Mouse (Mus musculus): ENCODE measurements around the gene Anxa4. TPM values are rescaled to one million over a fixed set of nuclear protein-coding genes. Genes with fewer than 3 reads are reported as not detected.
A peak's percentile ranks its signal among the peaks of the same experiment; 100 is the strongest.

Gene Anxa4
- polyA plus RNA-seq, 1 experiment: 42.5 TPM

DNA sequence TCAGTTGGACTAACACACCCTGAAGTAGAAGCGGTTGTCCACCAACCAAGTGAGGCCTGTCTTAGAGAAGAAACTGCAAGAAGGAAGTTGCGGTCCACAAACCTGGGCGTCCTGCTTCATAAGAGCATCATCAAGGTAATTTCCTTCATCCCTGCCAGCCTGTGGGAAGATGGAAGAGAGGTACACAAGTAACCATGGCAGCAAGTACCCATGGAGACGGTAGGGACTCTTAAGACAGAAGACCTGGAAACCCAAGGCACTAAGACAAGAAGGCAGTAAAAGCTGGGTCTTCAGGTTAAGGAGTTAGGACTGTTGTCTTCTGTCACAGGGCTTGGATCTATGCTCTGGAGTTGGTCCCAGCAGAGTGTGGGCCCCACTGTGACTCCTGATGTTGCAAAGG lies 42.4 kb downstream of the Anxa4 start:
- H3K4me3 ChIP-seq (ENCODE audit: insufficient read depth, low read depth, low read length): no peak overlapping the region
- no peaks in the 10 kb centered on the region for H3K4me1 ChIP-seq (ENCODE audit: control insufficient read depth, insufficient read depth, insufficient read length, low read length)
- no peak overlapping the region for H3K27ac ChIP-seq (replicated peaks; ENCODE audit: low read depth, low read length)

DNA sequence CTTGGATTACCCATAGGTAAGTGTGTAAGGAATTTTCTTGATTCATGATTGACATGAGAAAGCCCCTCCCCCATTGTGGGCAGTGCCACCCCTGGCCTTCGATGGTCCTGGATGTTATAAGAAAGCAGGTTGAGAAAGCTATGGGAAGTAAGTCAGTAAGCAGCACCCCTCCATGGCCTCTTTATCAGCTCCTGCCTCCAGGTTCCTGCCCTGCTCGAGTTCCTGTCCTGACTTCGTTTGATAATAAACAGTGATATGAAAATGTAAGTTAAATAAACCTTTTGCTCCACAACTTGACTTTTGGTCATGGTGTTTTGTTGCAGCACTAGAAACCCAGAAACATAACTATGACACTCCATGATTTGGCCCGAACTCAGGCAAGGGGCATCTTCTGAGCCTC lies 43.6 kb downstream of the Anxa4 start:
- no peak overlapping the region for H3K27ac ChIP-seq (replicated peaks; ENCODE audit: low read depth, low read length)

DNA sequence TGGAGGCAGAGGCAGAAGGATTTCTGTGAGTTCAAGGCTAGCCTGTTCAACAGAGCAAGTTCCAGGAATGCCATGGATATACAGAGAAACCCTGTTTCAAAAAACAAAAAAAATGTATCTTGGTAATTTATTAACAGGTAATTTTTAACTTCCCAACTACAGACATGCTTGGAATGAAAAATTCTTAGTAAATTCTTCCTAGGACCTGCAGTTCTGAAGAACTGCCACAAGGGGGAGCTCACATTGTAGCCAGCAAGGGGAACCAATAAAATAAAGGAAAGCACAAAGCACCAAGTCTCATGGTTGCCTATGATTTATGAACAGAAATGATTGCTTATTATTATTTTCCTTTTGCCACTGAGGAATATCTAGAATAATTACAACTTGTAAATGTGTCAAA lies 46.2 kb downstream of the Anxa4 start:
- Histone ChIP-seq H3K27ac (replicated peaks; ENCODE audit: low read depth, low read length) (no peak overlapping the region), H3K4me3 (ENCODE audit: insufficient read depth, low read depth, low read length) (no peak overlapping the region), H3K4me1 (ENCODE audit: control insufficient read depth, insufficient read depth, insufficient read length, low read length) (no peaks in the 10 kb centered on the region)

More for the DNA sequence above, 43.6 kb downstream of the Anxa4 start:
- Histone ChIP-seq H3K4me3 (ENCODE audit: insufficient read depth, low read depth, low read length) (no peak overlapping the region), H3K4me1 (ENCODE audit: control insufficient read depth, insufficient read depth, insufficient read length, low read length) (no peaks in the 10 kb centered on the region)

DNA sequence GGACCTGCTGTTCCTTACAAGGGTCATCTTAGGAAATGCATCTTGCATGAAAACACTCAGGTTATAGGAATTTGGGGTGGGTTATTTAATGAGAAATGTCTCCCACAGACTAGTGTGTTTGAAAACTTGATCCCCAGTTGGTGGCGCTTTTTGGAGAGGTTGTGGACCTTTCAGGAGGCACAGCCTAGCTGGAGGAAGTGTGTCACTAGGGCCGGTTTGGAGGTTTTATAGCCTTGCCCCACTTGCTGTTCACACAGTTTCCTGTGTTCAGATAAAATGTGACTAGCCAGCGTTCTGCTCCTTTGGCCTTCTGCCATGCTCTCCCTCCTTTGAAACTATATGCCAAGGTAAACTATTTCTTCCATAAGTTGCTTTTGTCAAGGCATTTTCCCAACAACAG lies 52.7 kb downstream of the Anxa4 start:
- H3K27ac ChIP-seq (replicated peaks; ENCODE audit: low read depth, low read length): no peak overlapping the region
- H3K4me1 ChIP-seq (ENCODE audit: control insufficient read depth, insufficient read depth, insufficient read length, low read length): no peaks in the 10 kb centered on the region
- no peak overlapping the region for H3K4me3 ChIP-seq (ENCODE audit: insufficient read depth, low read depth, low read length)

DNA sequence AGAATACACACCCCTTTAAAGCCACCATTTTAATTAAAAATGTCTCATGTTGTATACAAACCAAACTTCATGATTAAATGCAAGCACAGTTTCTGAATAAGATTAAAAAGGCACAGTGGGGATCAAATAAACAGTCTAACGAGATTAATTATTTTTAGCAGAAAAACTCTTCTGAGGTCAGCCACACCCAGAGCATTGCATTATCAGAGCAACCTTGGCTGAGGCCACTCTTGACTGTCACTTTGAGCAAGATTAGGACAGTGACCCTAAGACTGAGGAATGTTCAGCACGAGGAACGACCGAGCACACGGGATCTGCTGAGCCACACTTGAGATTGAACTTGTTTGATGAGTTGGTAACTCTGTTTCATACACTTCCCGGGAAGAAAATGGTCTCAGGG lies 56.6 kb downstream of the Anxa4 start:
- H3K4me3 ChIP-seq (ENCODE audit: insufficient read depth, low read depth, low read length): no peak overlapping the region
- H3K27ac ChIP-seq (replicated peaks; ENCODE audit: low read depth, low read length): no peak overlapping the region
- no peaks in the 10 kb centered on the region for H3K4me1 ChIP-seq (ENCODE audit: control insufficient read depth, insufficient read depth, insufficient read length, low read length)

DNA sequence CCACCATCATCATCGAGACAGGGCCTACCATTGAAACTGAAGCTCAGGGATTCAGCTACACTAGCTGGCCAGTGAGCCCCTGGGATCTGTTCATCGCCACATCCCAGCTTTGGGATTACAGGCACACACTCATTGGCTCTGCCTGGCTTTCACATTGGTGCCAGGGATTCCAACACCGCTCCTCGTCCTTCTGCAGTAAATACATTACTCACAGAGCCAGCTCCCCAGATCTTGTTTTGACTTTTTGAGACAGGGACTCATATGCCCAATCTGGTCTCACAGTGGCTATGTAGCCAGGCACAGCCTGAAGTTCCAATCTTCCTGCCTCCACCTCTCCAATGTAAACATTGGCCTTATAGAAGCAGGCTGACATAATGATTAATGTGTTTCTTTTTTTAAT lies 57.1 kb downstream of the Anxa4 start:
- H3K4me1 ChIP-seq (ENCODE audit: control insufficient read depth, insufficient read depth, insufficient read length, low read length): no peaks in the 10 kb centered on the region
- H3K4me3 ChIP-seq (ENCODE audit: insufficient read depth, low read depth, low read length): no peak overlapping the region
- no peak overlapping the region for H3K27ac ChIP-seq (replicated peaks; ENCODE audit: low read depth, low read length)

DNA sequence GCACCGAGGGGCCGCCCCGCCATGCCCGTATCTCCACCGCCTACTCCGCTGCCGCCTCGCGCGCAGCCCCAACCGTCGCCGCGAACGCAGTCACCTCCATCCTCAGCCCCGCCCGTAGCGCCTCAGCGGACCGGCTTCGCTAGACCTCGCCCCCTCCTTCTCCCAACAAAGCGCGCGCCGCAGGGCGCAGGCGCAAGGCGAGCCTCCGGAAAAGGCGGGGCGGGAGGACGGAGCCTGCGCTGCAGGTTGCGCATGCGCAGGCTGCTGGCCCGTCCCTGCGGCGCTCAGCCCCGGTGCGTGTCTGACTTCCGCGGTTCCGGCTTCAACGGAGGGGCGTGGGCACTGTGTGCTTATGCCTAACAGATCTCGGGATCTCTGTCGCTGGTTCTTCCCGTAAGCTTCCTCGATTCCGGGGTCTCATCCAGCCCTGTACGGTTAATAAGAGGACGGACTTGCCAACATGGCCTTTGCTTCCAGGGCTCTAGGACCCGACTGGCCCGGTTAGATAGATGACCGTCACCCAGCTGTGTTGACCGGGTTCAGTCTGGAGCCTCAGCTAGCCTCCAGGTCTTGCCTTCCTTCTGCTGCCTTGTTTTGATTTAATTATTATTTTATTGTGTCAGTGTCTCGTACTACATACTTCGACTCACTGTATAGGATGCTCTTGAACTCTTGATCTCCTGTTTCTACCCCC lies 60.1 kb downstream of the Anxa4 start, which contains the start of gene Gmcl1:
Gene Gmcl1 (minus strand): TSS at position 201 of the 694 bp plus-strand sequence.
- Histone ChIP-seq H3K4me1 (ENCODE audit: control insufficient read depth, insufficient read depth, insufficient read length, low read length) (no peaks in the 10 kb centered on the region), H3K27ac (replicated peaks; ENCODE audit: low read depth, low read length) (peak within 1 kb of the TSS; percentile 75), H3K4me3 (ENCODE audit: insufficient read depth, low read depth, low read length) (peak within 1 kb of the TSS; percentile 96)

DNA sequence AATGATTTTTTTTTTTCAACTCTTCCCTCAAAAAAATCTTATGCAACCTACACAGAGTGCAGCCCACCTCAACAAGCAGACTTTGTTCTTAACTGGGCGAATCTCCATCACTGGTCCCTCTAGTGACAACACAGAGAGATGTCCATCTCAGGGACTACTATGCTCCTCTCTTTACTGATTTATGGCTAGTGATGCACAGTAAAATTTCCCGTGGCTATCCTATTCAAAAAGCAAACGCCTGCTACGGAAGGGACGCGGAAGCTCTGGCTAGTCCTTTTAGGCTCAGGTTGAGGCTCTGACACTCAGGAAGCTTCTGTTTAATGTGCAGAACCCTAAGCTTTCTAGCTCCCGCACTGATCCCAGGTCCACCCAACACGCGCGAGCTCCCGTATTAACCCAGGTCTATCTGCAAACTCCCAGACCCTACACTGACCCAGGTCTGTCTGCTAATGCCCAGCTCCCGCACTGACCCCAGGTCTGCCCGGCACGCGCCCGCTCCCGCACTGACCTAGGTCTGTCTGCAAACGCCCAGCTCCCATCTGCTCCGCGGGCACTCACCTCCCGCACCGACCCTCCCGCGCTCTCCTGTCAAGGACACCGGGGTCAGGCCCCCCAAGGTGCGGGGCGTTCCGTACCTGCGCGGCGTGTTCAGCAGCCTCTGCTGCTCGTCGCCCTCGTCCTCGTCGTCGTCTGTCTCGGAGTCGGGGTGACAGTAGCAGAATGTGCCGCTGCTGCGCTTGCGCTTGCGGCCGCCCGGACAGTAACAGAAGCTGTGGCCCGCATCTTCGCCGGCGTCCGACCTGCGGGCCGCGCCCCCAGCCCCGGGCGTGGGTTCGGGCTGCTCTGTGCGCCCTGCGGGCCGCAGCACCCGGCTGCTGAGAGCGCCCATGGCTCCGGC lies 60.9 kb downstream of the Anxa4 start:
- Histone ChIP-seq H3K4me1 (ENCODE audit: control insufficient read depth, insufficient read depth, insufficient read length, low read length) (no peaks in the 10 kb centered on the region), H3K27ac (replicated peaks; ENCODE audit: low read depth, low read length) (no peak overlapping the region), H3K4me3 (ENCODE audit: insufficient read depth, low read depth, low read length) (peak overlapping the region; percentile 82)

DNA sequence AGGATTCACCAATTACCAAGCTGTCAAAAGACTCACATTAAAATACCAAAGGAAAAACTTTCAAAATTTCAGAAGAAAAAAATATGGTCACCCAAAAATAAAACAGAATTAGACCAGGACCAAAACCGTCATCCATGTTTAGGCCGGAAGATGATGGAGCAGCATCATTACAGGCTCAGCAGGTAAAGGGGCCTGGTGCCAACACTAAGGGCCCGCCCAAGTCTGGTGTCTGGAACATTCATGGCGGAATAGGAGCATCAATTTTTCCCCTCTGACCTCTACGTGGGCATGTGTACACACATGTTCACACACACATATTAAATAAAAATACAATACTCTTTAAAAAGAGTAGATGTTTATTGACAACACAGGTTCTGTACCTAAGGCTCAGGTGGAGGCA lies 64.7 kb downstream of the Anxa4 start:
- H3K4me3 ChIP-seq (ENCODE audit: insufficient read depth, low read depth, low read length): no peak overlapping the region
- H3K27ac ChIP-seq (replicated peaks; ENCODE audit: low read depth, low read length): no peak overlapping the region
- no peaks in the 10 kb centered on the region for H3K4me1 ChIP-seq (ENCODE audit: control insufficient read depth, insufficient read depth, insufficient read length, low read length)

DNA sequence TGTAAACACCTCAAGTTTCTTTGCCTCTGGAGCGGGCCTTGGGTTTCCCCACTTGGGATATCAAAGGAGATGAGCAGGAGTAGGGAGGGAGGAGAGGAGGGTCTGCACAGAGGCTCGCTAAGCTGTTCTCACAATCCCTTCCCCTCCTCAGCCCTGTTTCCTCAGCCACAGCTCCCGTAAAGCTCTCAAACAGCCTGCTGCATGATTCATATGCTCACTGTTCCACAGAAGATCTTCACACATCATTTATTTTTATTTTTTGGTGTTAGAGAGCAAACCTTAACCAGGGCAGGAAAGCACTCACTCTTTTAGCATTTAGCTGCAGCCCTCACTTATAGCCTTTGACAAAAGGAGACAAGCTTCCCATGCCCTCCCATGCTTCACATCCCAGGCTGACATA lies 71.4 kb downstream of the Anxa4 start:
- Histone ChIP-seq H3K4me3 (ENCODE audit: insufficient read depth, low read depth, low read length) (no peak overlapping the region), H3K27ac (replicated peaks; ENCODE audit: low read depth, low read length) (no peak overlapping the region), H3K4me1 (ENCODE audit: control insufficient read depth, insufficient read depth, insufficient read length, low read length) (no peaks in the 10 kb centered on the region)

DNA sequence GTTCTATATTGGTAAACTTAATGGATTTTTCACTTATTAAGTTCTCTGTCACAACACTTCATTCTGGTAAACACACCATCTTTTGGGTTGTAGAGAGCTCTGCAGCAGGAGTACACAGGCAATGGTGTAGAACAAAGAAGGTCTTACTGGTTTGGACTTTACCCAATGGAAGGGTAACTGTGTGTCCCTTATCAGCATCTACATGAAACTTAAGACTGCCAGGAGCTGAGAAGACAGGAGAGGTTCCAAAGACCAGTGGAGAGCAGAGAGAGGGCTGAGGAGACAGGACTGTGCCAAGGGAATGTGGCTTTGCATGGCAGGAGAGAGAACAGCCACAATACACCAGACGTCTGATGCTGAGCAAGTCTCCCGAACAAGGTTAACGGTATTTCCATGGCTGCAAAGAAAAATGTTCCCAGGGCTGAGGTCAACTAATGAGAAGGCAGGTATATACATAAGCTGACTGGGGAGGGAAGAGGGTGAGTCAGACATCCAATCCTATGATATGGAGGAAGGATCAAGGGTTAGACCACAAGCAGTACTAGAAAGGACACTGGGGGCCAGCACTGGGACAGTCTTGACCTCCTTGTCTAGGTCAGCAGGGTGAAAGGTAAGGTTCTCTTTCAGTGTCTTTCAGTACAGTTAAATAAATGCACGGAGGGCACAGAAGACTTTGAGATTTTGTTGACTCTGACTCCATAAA lies 85.2 kb downstream of the Anxa4 start:
- Histone ChIP-seq H3K27ac (replicated peaks; ENCODE audit: low read depth, low read length) (no peak overlapping the region), H3K4me1 (ENCODE audit: control insufficient read depth, insufficient read depth, insufficient read length, low read length) (no peaks in the 10 kb centered on the region), H3K4me3 (ENCODE audit: insufficient read depth, low read depth, low read length) (no peak overlapping the region)

DNA sequence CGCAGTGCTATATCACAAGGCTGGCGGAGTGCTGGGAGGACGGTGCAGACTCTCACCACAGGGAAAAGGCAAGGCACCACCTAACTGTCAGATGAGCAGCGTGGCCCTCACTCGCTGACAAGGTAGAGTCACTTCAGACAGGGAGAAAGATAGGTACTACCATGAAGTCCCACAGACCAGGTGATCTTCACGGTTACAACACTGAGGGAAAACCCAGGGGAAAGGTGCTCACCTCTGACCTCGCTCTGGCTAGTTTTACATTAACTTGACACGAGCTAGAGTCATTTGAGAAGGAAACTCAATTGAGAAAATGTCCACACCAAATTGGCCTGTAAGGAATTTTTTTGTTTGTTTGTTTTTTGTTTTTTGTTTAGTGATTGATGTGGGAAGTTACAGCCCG lies 90.8 kb downstream of the Anxa4 start:
- H3K4me3 ChIP-seq (ENCODE audit: insufficient read depth, low read depth, low read length): no peak overlapping the region
- H3K27ac ChIP-seq (replicated peaks; ENCODE audit: low read depth, low read length): no peak overlapping the region
- no peaks in the 10 kb centered on the region for H3K4me1 ChIP-seq (ENCODE audit: control insufficient read depth, insufficient read depth, insufficient read length, low read length)

DNA sequence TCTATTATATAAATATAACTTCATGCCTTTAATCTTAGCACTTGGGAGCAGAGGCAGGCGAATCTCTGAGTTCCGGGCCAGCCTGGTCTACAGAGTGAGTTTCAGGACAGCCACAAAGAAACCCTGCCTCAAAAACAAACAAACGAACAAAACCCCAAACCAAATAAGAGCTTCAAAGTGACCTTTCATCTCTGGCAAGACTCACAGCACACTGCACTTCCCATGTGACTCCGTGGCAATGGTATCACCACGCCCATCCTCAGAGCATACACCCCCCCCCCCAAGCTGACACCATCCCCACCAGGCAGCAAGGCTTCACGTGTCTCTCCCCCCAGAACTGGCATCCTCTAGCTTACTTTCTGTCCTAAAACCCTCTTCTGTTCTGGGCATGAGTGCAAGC lies 95.5 kb downstream of the Anxa4 start:
- Histone ChIP-seq H3K27ac (replicated peaks; ENCODE audit: low read depth, low read length) (no peak overlapping the region), H3K4me3 (ENCODE audit: insufficient read depth, low read depth, low read length) (no peak overlapping the region), H3K4me1 (ENCODE audit: control insufficient read depth, insufficient read depth, insufficient read length, low read length) (no peaks in the 10 kb centered on the region)

DNA sequence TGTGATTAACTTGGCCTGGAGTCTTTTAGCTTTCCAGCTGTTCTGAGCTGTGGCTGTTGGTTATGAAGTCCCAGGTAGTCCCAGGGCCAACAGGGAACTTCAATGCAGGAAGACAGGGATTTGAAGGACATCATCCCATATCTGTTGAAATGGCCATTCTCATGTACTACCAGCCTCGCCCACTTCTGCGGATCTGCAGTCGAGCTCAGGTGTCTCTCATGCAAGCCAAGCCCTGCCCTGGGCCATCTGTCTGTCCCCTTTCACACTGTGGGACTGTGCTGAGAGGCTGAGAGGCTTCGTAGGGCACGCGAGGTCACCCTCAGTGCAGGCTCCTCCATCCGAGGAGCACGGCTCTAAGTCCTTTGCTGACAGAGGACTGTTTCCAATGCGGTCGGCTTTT lies 97.2 kb downstream of the Anxa4 start:
- Histone ChIP-seq H3K27ac (replicated peaks; ENCODE audit: low read depth, low read length) (no peak overlapping the region), H3K4me3 (ENCODE audit: insufficient read depth, low read depth, low read length) (no peak overlapping the region), H3K4me1 (ENCODE audit: control insufficient read depth, insufficient read depth, insufficient read length, low read length) (no peaks in the 10 kb centered on the region)

DNA sequence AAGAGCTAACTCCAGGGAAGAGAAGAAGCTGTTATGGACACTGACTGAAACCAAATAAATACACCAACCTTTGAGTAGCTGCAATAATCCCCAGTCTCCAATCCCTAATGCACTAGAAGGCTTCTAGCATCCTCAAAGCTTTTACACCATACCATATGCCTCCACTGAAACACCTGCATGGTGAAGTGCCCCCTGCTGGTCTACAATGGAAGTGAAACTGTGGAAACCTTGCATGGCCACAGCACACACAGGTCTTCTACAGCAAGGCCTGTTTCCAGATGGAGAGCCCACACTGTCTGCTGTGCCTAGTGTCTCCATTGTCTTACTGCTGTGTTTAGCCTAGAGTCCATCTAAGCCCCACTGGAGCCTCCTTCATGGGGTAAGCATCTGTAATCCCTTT lies 98.9 kb downstream of the Anxa4 start:
- no peak overlapping the region for H3K4me3 ChIP-seq (ENCODE audit: insufficient read depth, low read depth, low read length)
- no peak overlapping the region for H3K27ac ChIP-seq (replicated peaks; ENCODE audit: low read depth, low read length)
- H3K4me1 ChIP-seq (ENCODE audit: control insufficient read depth, insufficient read depth, insufficient read length, low read length): no peaks in the 10 kb centered on the region

All from brown adipose tissue, adult 24 weeks (tissue).